Mouse (Mus musculus): ENCODE results near the gene Fbxo6. TPM values are rescaled to one million over a fixed set of nuclear protein-coding genes. Genes with fewer than 3 reads are reported as not detected.

The Fbxo6 gene
- 30.0 TPM for polyA plus RNA-seq (2017; shearing (Covaris generic))

GRCm38 (mm10) chr4:148151267-148152168, at the start of gene Fbxo6:
Gene Fbxo6, minus strand, starts transcription at chr4:148152140.

GRCm38 (mm10) chr4:148160436-148161390, 8.8 kb upstream of the Fbxo6 start, which contains the start of the genes Fbxo44 and Fbxo2:
Gene Fbxo44, minus strand, starts transcription at chr4:148160482.
Gene Fbxo2, plus strand, starts transcription at chr4:148160621.

GRCm38 (mm10) chr4:148130561-148131413, 21.2 kb downstream of the Fbxo6 start, which contains the start of gene Draxin:
Gene Draxin, minus strand, starts transcription at chr4:148130698.

GRCm38 (mm10) chr4:148130133-148130532, 21.8 kb downstream of the Fbxo6 start, which contains the start of gene Mad2l2:
Gene Mad2l2, plus strand, starts transcription at chr4:148130384.

Other genes starting within 250 kb of the Fbxo6 start
- 30.7 TPM for gene Mfn2, start 247.4 kb downstream of the Fbxo6 start, polyA plus RNA-seq (2017; shearing (Covaris generic))
- gene Plod1, start 215.4 kb downstream of the Fbxo6 start, polyA plus RNA-seq (2017; shearing (Covaris generic)): 4.0 TPM
- 81.7 TPM for gene 2510039O18Rik, start 211.2 kb downstream of the Fbxo6 start, polyA plus RNA-seq (2017; shearing (Covaris generic))
- gene Nppb, start 166.4 kb downstream of the Fbxo6 start, polyA plus RNA-seq (2017; shearing (Covaris generic)): not detected
- gene Nppa, start 151.4 kb downstream of the Fbxo6 start, polyA plus RNA-seq (2017; shearing (Covaris generic)): not detected
- 11.0 TPM for gene Clcn6, start 113.3 kb downstream of the Fbxo6 start, polyA plus RNA-seq (2017; shearing (Covaris generic))
- gene Mthfr, start 113.1 kb downstream of the Fbxo6 start, polyA plus RNA-seq (2017; shearing (Covaris generic)): 30.3 TPM
- gene Agtrap, start 64.1 kb downstream of the Fbxo6 start, polyA plus RNA-seq (2017; shearing (Covaris generic)): 11.3 TPM
- 30.8 TPM for gene Mad2l2, start 21.8 kb downstream of the Fbxo6 start, polyA plus RNA-seq (2017; shearing (Covaris generic))
- not detected for gene Draxin, start 21.4 kb downstream of the Fbxo6 start, polyA plus RNA-seq (2017; shearing (Covaris generic))
- gene Fbxo44, start 8.3 kb upstream of the Fbxo6 start, polyA plus RNA-seq (2017; shearing (Covaris generic)): 4.5 TPM
- 0.29 TPM for gene Fbxo2, start 8.5 kb upstream of the Fbxo6 start, polyA plus RNA-seq (2017; shearing (Covaris generic))
- gene Disp3, start 135.8 kb upstream of the Fbxo6 start, polyA plus RNA-seq (2017; shearing (Covaris generic)): not detected